Mouse (Mus musculus): ENCODE measurements around the gene Prkg1. TPM values are rescaled to one million over a fixed set of nuclear protein-coding genes. Genes with fewer than 3 reads are reported as not detected.
"Not testable (repeated sequence)": the region's sequence is repeated elsewhere in the genome, so short reads cannot be mapped to it uniquely, and the experiment has no call there.

Gene Prkg1
- polyA plus RNA-seq, 1 experiment from 2014 or later: 0.83 TPM

- Histone ChIP-seq H3K9ac (no peak overlapping the region), H3K4me3 (replicated peaks) (no peak overlapping the region), H3K27ac (no peak overlapping the region), H3K27me3 (no peaks in the 10 kb centered on the region), H3K4me1 (replicated peaks) (no peaks in the 10 kb centered on the region), H3K36me3 (no peaks in the 10 kb centered on the region), H3K4me2 (no peak overlapping the region), H3K9me3 (replicated peaks) (no peaks in the 10 kb centered on the region)
- ATAC-seq (ENCODE audit: low read depth) (no peak), DNase-seq (no peak)
- 52% methylated on average over 7 of the region's 7 CpGs for WGBS (ENCODE audit: insufficient replicate concordance)
These were observed 351.3 kb downstream of the Prkg1 start for GRCm38 (mm10) chr19:31413571-31413970.

- no peak for ATAC-seq (ENCODE audit: low read depth)
- 53% methylated on average over 1 of the region's 1 CpGs for WGBS (ENCODE audit: insufficient replicate concordance)
- H3K27ac ChIP-seq: no peak overlapping the region
- H3K4me2 ChIP-seq: no peak overlapping the region
- H3K9me3 ChIP-seq (replicated peaks): no peaks in the 10 kb centered on the region
- no peak for DNase-seq
- H3K27me3 ChIP-seq: no peaks in the 10 kb centered on the region
- no peak overlapping the region for H3K9ac ChIP-seq
- H3K4me1 ChIP-seq (replicated peaks): no peaks in the 10 kb centered on the region
- no peak overlapping the region for H3K4me3 ChIP-seq (replicated peaks)
- no peaks in the 10 kb centered on the region for H3K36me3 ChIP-seq
These were observed 368.7 kb downstream of the Prkg1 start for GRCm38 (mm10) chr19:31396096-31396495.

GRCm38 (mm10) chr19:31385353-31385752 lies 379.5 kb downstream of the Prkg1 start:
- ATAC-seq (ENCODE audit: low read depth): no peak
- Histone ChIP-seq H3K36me3 (no peaks in the 10 kb centered on the region), H3K4me1 (replicated peaks) (no peaks in the 10 kb centered on the region), H3K9me3 (replicated peaks) (no peaks in the 10 kb centered on the region), H3K27ac (no peak overlapping the region), H3K4me2 (no peak overlapping the region), H3K4me3 (replicated peaks) (no peak overlapping the region), H3K27me3 (no peaks in the 10 kb centered on the region), H3K9ac (no peak overlapping the region)
- DNase-seq: no peak
- WGBS (ENCODE audit: insufficient replicate concordance): 63% methylated on average over 3 of the region's 3 CpGs

GRCm38 (mm10) chr19:31383881-31384280 lies 381.0 kb downstream of the Prkg1 start:
- H3K27ac ChIP-seq: no peak overlapping the region
- no peaks in the 10 kb centered on the region for H3K36me3 ChIP-seq
- no peaks in the 10 kb centered on the region for H3K27me3 ChIP-seq
- H3K9me3 ChIP-seq (replicated peaks): no peaks in the 10 kb centered on the region
- DNase-seq: no peak
- H3K4me3 ChIP-seq (replicated peaks): no peak overlapping the region
- ATAC-seq (ENCODE audit: low read depth): no peak
- H3K9ac ChIP-seq: no peak overlapping the region
- no peak overlapping the region for H3K4me2 ChIP-seq
- WGBS (ENCODE audit: insufficient replicate concordance): 58% methylated on average over 5 of the region's 5 CpGs
- H3K4me1 ChIP-seq (replicated peaks): no peaks in the 10 kb centered on the region

- Histone ChIP-seq H3K4me3 (replicated peaks) (no peak overlapping the region), H3K4me2 (no peak overlapping the region), H3K36me3 (no peaks in the 10 kb centered on the region), H3K9ac (no peak overlapping the region), H3K9me3 (replicated peaks) (no peaks in the 10 kb centered on the region), H3K27ac (no peak overlapping the region), H3K4me1 (replicated peaks) (no peaks in the 10 kb centered on the region), H3K27me3 (no peaks in the 10 kb centered on the region)
- ATAC-seq (ENCODE audit: low read depth): no peak
- no peak for DNase-seq
- WGBS (ENCODE audit: insufficient replicate concordance): 36% methylated on average over 1 of the region's 1 CpGs
These were observed 394.7 kb downstream of the Prkg1 start for GRCm38 (mm10) chr19:31370106-31370505.

GRCm38 (mm10) chr19:31369116-31369515 lies 395.7 kb downstream of the Prkg1 start:
- no peak overlapping the region for H3K4me3 ChIP-seq (replicated peaks)
- H3K4me2 ChIP-seq: no peak overlapping the region
- ATAC-seq (ENCODE audit: low read depth) (no peak), DNase-seq (no peak)
- no peaks in the 10 kb centered on the region for H3K9me3 ChIP-seq (replicated peaks)
- no peaks in the 10 kb centered on the region for H3K27me3 ChIP-seq
- WGBS (ENCODE audit: insufficient replicate concordance): 78% methylated on average over 1 of the region's 1 CpGs
- H3K4me1 ChIP-seq (replicated peaks): no peaks in the 10 kb centered on the region
- H3K36me3 ChIP-seq: no peaks in the 10 kb centered on the region
- H3K9ac ChIP-seq: no peak overlapping the region
- H3K27ac ChIP-seq: no peak overlapping the region

GRCm38 (mm10) chr19:31362051-31362450 lies 402.8 kb downstream of the Prkg1 start:
- ATAC-seq (ENCODE audit: low read depth) (no peak), DNase-seq (no peak)
- H3K4me1 ChIP-seq (replicated peaks): no peaks in the 10 kb centered on the region
- no peaks in the 10 kb centered on the region for H3K36me3 ChIP-seq
- H3K9me3 ChIP-seq (replicated peaks): no peaks in the 10 kb centered on the region
- no peak overlapping the region for H3K27ac ChIP-seq
- H3K4me2 ChIP-seq: no peak overlapping the region
- H3K4me3 ChIP-seq (replicated peaks): no peak overlapping the region
- 58% methylated on average over 4 of the region's 4 CpGs for WGBS (ENCODE audit: insufficient replicate concordance)
- H3K9ac ChIP-seq: no peak overlapping the region
- H3K27me3 ChIP-seq: no peaks in the 10 kb centered on the region

GRCm38 (mm10) chr19:31361575-31361974 lies 403.3 kb downstream of the Prkg1 start:
- no peaks in the 10 kb centered on the region for H3K4me1 ChIP-seq (replicated peaks)
- no peak for DNase-seq
- no peak for ATAC-seq (ENCODE audit: low read depth)
- WGBS (ENCODE audit: insufficient replicate concordance): 52% methylated on average over 5 of the region's 5 CpGs
- H3K36me3 ChIP-seq: no peaks in the 10 kb centered on the region
- H3K27me3 ChIP-seq: no peaks in the 10 kb centered on the region
- H3K9me3 ChIP-seq (replicated peaks): no peaks in the 10 kb centered on the region
- no peak overlapping the region for H3K9ac ChIP-seq
- H3K4me3 ChIP-seq (replicated peaks): no peak overlapping the region
- H3K27ac ChIP-seq: no peak overlapping the region
- H3K4me2 ChIP-seq: no peak overlapping the region

GRCm38 (mm10) chr19:31361161-31361560 lies 403.7 kb downstream of the Prkg1 start:
- WGBS (ENCODE audit: insufficient replicate concordance): 55% methylated on average over 3 of the region's 3 CpGs
- Histone ChIP-seq H3K4me3 (replicated peaks) (no peak overlapping the region), H3K27me3 (no peaks in the 10 kb centered on the region), H3K36me3 (no peaks in the 10 kb centered on the region), H3K4me2 (no peak overlapping the region), H3K9me3 (replicated peaks) (no peaks in the 10 kb centered on the region), H3K4me1 (replicated peaks) (no peaks in the 10 kb centered on the region), H3K9ac (no peak overlapping the region), H3K27ac (no peak overlapping the region)
- DNase-seq (no peak), ATAC-seq (ENCODE audit: low read depth) (no peak)

- ATAC-seq (ENCODE audit: low read depth) (no peak), DNase-seq (no peak)
- Histone ChIP-seq H3K27me3 (no peaks in the 10 kb centered on the region), H3K27ac (no peak overlapping the region), H3K9ac (no peak overlapping the region), H3K4me2 (no peak overlapping the region), H3K4me3 (replicated peaks) (no peak overlapping the region), H3K36me3 (no peaks in the 10 kb centered on the region), H3K4me1 (replicated peaks) (no peaks in the 10 kb centered on the region), H3K9me3 (replicated peaks) (no peaks in the 10 kb centered on the region)
- WGBS (ENCODE audit: insufficient replicate concordance): 57% methylated on average over 1 of the region's 1 CpGs
These were observed 409.9 kb downstream of the Prkg1 start for GRCm38 (mm10) chr19:31354959-31355358.

- H3K9ac ChIP-seq; H3K36me3 ChIP-seq; H3K4me1 ChIP-seq (replicated peaks); H3K4me3 ChIP-seq (replicated peaks); H3K27me3 ChIP-seq; ATAC-seq (ENCODE audit: low read depth); DNase-seq; H3K4me2 ChIP-seq; H3K9me3 ChIP-seq (replicated peaks); H3K27ac ChIP-seq: not testable (repeated sequence)
These were observed 412.0 kb downstream of the Prkg1 start for GRCm38 (mm10) chr19:31352784-31353183.

GRCm38 (mm10) chr19:31351796-31352195 lies 413.0 kb downstream of the Prkg1 start:
- H3K4me2 ChIP-seq: no peak overlapping the region
- H3K36me3 ChIP-seq: no peaks in the 10 kb centered on the region
- no peaks in the 10 kb centered on the region for H3K9me3 ChIP-seq (replicated peaks)
- no peak overlapping the region for H3K4me3 ChIP-seq (replicated peaks)
- H3K27me3 ChIP-seq: no peaks in the 10 kb centered on the region
- H3K4me1 ChIP-seq (replicated peaks): no peaks in the 10 kb centered on the region
- no peak overlapping the region for H3K9ac ChIP-seq
- 66% methylated on average over 3 of the region's 3 CpGs for WGBS (ENCODE audit: insufficient replicate concordance)
- no peak for ATAC-seq (ENCODE audit: low read depth)
- no peak for DNase-seq
- H3K27ac ChIP-seq: no peak overlapping the region

GRCm38 (mm10) chr19:31342150-31342549 lies 422.7 kb downstream of the Prkg1 start:
- ATAC-seq (ENCODE audit: low read depth) (no peak), DNase-seq (no peak)
- WGBS (ENCODE audit: insufficient replicate concordance): 15% methylated on average over 4 of the region's 4 CpGs

More at GRCm38 (mm10) chr19:31342150-31342549, 422.7 kb downstream of the Prkg1 start:
- Histone ChIP-seq H3K9me3 (replicated peaks) (no peaks in the 10 kb centered on the region), H3K27ac (no peak overlapping the region), H3K27me3 (no peaks in the 10 kb centered on the region), H3K4me2 (no peak overlapping the region), H3K36me3 (no peaks in the 10 kb centered on the region), H3K4me3 (replicated peaks) (no peak overlapping the region), H3K4me1 (replicated peaks) (peaks cover 8% of the 10 kb centered on the region), H3K9ac (no peak overlapping the region)

Measured in liver, embryonic 13.5 days (tissue).